Mouse (Mus musculus): ENCODE data around the gene Zfp598.

GRCm38 (mm10) chr17:24676877-24677276 lies 7.4 kb downstream of the Zfp598 start:
- no peak for TF ChIP-seq GATA1 (IDR thresholded peaks at IDR 0.05; ENCODE audit: borderline replicate concordance, low read length)
- TF ChIP-seq FLI1 (IDR thresholded peaks at IDR 0.05; ENCODE audit: low read length): no peak
